Mouse (Mus musculus) forebrain, embryonic 13.5 days (tissue): Measurements from ENCODE around the gene Dnah7a. TPM values are rescaled to one million over a fixed set of nuclear protein-coding genes. Genes with fewer than 3 reads are reported as not detected.
"Not testable (repeated sequence)": the region's sequence is repeated elsewhere in the genome, so short reads cannot be mapped to it uniquely, and the experiment has no call there.

Experiments used
- ATAC-seq: fragments of 200-750 bp; cut with Nextera tagmentation; 2 replicates; pipeline ENCODE4 v1.8.0; 2017
- H3K27ac ChIP-seq: fragments of 300-500 bp; sonication (generic); 2 replicates; pipeline ENCODE4 v1.5.1; 2015; ENCODE audit warnings: inconsistent platforms, mild to moderate bottlenecking, moderate library complexity
- H3K27me3 ChIP-seq: fragments of 300-500 bp; sonication (generic); 2 replicates; pipeline ENCODE4 v1.6.1; 2015; ENCODE audit warnings: mild to moderate bottlenecking, inconsistent platforms
- H3K36me3 ChIP-seq: fragments of 300-500 bp; sonication (generic); 2 replicates; pipeline ENCODE4 v1.6.1; 2015; ENCODE audit warnings: mild to moderate bottlenecking, inconsistent platforms; ENCODE audit not compliant: poor library complexity, severe bottlenecking
- H3K4me1 ChIP-seq: fragments of 300-500 bp; sonication (generic); 2 replicates; pipeline ENCODE4 v1.6.1; 2015; ENCODE audit warnings: inconsistent platforms
- H3K4me2 ChIP-seq: fragments of 300-500 bp; sonication (generic); 2 replicates; pipeline ENCODE4 v1.6.1; 2015; ENCODE audit warnings: inconsistent platforms, mild to moderate bottlenecking, moderate library complexity
- H3K4me3 ChIP-seq: fragments of 300-500 bp; sonication (generic); 2 replicates; pipeline ENCODE4 v1.5.1; 2015; ENCODE audit warnings: mild to moderate bottlenecking, inconsistent platforms
- H3K9ac ChIP-seq: fragments of 300-500 bp; sonication (generic); 2 replicates; pipeline ENCODE4 v1.6.1; 2015; ENCODE audit warnings: mild to moderate bottlenecking, inconsistent platforms
- H3K9me3 ChIP-seq: fragments of 300-500 bp; sonication (generic); replicated peaks from 2 replicates; pipeline ENCODE4 v1.6.1; 2016; ENCODE audit warnings: inconsistent platforms
- WGBS: fragments of 180-500 bp; shearing (Covaris S2); methylation state at CpG from one replicate; pipeline ENCODE4 v1.1.7; 2015; 5-methylcytosine and 5-hydroxymethylcytosine counted together
- polyA plus RNA-seq: library from polyadenylated mRNA; unstranded; fragments of >200 nt; fragmentation: Nextera tagmentation; extraction: Ambion mirVana; gene quantifications from 2 replicates; pipeline ENCODE4 v1.2.1, GENCODE M21; 2015

Gene Dnah7a
- polyA plus RNA-seq, 1 experiment from 2014 or later = 7.6 TPM

DNA sequence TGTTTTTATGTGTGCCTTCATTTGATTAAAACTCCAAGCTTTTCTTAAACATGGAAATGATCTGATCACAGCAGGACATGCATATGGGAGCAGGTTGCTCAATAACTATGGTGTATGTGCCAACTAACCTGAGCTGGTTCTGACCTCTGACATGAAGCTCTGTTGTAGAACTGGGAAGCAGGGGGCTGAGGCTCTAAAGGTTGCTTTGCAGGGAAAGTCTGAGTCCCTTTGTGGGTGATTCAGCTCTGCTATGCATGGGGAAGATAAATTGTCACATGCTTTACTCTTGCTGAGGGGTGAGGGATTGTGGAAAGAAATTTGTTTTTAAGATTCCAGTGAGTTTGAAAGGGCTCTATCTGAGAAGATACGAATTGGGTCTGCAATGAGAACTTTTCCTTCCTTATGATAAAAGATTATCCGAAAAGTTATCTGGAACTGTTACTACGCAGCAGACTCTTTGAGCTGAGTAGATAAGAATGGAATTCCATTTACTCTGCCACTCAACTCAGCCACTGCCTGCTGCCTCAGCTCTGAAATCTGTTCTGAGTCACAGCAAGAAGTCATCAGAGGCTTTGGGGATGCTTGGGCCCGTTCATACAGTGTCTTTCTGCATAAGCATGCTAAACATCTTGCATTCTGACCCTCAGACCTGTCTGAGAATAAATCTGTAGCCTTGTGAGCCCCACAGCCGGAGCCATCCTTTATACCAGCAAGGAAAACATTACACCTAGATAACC, 22.1 kb upstream of the Dnah7a start:
- no peak overlapping the region for H3K27ac ChIP-seq
- no peaks in the 10 kb centered on the region for H3K36me3 ChIP-seq
- H3K4me1 ChIP-seq = no peaks in the 10 kb centered on the region
- H3K4me2 ChIP-seq = no peak overlapping the region
- H3K9ac ChIP-seq = no peak overlapping the region
- no peak overlapping the region for H3K4me3 ChIP-seq
- ATAC-seq = no peak
- WGBS = 74% methylated on average over 5 of the region's 5 CpGs
- no peaks in the 10 kb centered on the region for H3K27me3 ChIP-seq
- no peaks in the 10 kb centered on the region for H3K9me3 ChIP-seq

DNA sequence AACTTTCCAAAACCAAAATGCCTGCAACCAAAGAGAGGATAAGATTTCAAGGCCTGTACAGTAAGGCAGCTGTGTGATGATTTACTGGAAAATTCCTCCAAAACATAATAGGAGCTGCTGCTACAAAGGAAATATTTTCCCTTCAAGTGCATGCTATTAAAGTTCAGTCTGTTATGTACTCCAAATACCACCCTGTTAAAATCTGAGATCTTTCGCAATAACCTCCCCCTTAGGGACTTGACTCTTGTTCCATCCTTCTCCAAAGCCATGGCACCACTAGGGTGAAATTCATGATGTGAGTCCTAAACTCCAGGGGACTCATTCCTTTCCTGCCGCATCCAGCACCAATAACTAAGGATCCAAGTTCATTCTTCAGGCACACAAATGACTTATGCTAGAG, 20.3 kb upstream of the Dnah7a start:
- no peaks in the 10 kb centered on the region for H3K36me3 ChIP-seq
- H3K9me3 ChIP-seq = no peaks in the 10 kb centered on the region
- no peak overlapping the region for H3K9ac ChIP-seq
- H3K4me1 ChIP-seq = no peaks in the 10 kb centered on the region
- no peaks in the 10 kb centered on the region for H3K27me3 ChIP-seq
- no peak for ATAC-seq
- H3K27ac ChIP-seq = no peak overlapping the region
- no peak overlapping the region for H3K4me3 ChIP-seq
- 97% methylated on average over 2 of the region's 2 CpGs for WGBS
- H3K4me2 ChIP-seq = no peak overlapping the region

DNA sequence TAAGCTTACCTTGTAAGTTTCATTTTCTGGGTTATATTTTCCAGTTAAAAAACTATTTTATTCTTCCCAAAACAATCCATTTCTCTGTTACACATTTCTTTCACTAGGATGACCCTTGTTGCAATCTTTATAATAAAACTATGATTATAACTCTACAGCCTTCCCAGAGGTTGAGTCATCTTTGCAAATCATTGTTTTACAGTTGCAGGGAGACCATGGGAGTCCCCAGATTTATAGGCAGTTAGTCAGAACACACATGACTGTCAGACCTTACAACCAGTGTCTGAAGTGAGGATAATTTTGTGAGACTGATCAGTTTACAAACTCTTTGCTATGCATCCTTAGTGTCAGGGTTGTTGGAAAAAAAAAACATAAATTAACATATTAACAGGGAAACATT, 14.8 kb upstream of the Dnah7a start:
- H3K9me3 ChIP-seq = no peaks in the 10 kb centered on the region
- no peak overlapping the region for H3K27ac ChIP-seq
- H3K36me3 ChIP-seq = no peaks in the 10 kb centered on the region
- ATAC-seq = no peak
- H3K4me1 ChIP-seq = no peaks in the 10 kb centered on the region
- H3K4me2 ChIP-seq = no peak overlapping the region
- H3K27me3 ChIP-seq = no peaks in the 10 kb centered on the region
- H3K9ac ChIP-seq = no peak overlapping the region
- H3K4me3 ChIP-seq = no peak overlapping the region

DNA sequence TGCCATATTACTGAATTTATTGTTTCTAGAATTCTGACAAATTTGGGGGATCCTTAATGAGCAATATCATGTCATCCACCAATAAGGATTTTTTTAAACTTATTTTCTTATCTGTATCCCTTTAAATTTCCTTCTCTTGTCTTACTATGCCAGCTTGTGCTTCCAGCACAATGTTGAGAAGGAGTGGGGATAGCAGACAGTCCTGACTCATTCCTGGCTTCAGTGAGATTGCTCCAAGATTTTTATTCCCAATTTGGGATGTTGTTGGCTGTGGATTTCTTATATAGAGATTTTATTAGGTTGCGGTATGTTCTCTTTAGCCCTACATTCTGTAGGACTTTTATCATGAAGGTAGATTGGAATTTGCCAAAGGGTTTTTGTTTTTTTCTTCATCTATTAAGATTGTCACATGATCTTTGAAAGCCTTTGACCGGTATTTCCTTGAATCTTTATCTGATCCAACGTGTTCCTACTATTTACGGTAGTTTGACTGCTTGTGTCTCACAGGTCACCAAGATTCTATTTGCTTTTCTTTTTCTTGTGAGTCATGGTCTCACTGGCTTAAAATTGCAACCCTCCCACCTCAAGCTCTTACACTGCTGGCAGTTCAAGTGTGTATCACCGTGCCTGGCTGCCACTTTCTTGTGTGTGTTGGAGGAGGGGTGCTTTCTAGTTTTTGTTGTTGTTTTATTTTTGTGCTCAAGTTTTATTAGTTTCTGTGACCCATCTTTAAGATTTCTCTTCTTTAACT, 14.2 kb upstream of the Dnah7a start:
- no peak for ATAC-seq
- no peaks in the 10 kb centered on the region for H3K9me3 ChIP-seq
- no peak overlapping the region for H3K4me2 ChIP-seq
- no peak overlapping the region for H3K27ac ChIP-seq
- H3K36me3 ChIP-seq = no peaks in the 10 kb centered on the region
- no peaks in the 10 kb centered on the region for H3K27me3 ChIP-seq
- no peaks in the 10 kb centered on the region for H3K4me1 ChIP-seq
- no peak overlapping the region for H3K4me3 ChIP-seq
- WGBS = 90% methylated on average over 5 of the region's 5 CpGs
- no peak overlapping the region for H3K9ac ChIP-seq

DNA sequence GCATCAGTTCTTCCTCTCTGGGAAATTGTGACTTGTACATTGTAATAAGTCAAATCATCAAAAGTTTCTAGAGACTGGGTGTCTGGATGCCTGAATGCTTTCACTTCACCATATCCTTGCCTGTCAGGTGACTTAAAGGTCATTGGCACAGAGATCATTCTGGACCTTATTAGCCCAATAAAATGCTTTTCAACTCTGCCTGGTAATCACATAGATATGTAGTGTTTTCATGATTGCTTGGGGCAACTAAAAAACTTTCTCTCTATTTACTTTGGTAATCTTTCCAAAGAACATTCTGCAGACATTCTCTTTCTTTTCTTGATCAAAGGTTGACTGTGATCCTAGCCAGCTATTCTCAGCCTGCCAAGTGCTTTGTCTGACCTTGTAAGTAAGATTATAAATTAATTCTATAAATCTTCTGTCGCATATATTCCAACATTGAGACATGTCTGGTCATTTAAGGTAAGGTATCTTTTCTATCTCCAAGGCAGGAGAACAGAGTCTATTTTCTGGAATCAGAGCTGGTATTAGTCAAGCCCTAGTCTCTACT, 9.5 kb upstream of the Dnah7a start:
- Histone ChIP-seq H3K4me1 (no peaks in the 10 kb centered on the region), H3K27me3 (no peaks in the 10 kb centered on the region), H3K36me3 (no peaks in the 10 kb centered on the region), H3K9me3 (no peaks in the 10 kb centered on the region), H3K9ac (no peak overlapping the region), H3K27ac (no peak overlapping the region), H3K4me3 (no peak overlapping the region), H3K4me2 (no peak overlapping the region)
- no peak for ATAC-seq
- 87% methylated on average over 1 of the region's 1 CpGs for WGBS

DNA sequence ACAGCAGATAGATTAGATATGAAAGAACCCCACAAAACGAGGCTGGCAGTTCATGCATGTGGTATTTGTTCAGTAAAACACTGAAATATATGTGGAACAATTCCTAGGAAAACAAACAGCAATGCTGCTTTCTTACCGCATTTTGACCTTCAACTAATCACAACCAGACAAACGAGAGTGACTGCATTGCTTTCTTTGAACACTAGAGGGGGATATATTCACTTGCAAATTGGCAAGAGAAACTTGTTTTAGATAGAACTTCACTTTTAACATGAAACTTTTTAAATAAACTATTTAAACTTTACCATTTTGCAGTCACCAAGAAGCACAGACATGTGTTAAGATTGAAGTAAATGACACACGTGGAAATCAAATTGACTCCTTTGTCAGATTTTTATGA, 8.9 kb upstream of the Dnah7a start:
- WGBS = 5% methylated on average over 4 of the region's 4 CpGs
- 0 out of 2 replicates have a peak, but pooled peaks have one; percentile 5 for ATAC-seq
- Histone ChIP-seq H3K9ac (no peak overlapping the region), H3K4me2 (no peak overlapping the region), H3K27ac (no peak overlapping the region), H3K4me3 (no peak overlapping the region), H3K9me3 (no peaks in the 10 kb centered on the region), H3K4me1 (no peaks in the 10 kb centered on the region), H3K27me3 (no peaks in the 10 kb centered on the region), H3K36me3 (no peaks in the 10 kb centered on the region)

DNA sequence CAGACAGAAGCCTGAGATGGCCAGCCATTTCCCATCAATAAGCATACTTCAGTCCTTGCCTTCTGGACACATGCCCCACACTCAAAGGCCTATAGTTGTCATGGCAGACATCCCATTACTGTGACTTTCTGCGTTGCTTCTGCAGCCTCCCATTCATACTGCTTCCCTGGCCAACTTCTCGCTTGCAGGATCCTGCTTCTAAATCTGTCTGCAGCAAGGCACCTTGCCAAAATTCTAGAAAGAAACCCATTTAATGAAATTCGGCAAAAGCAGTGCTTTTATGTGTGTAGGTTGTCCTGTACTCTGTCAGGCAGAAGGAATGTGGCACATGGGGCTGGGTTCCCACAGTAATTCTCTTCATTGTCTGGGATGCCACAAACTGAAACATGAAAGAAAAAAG, 6.8 kb upstream of the Dnah7a start:
- not testable (repeated sequence) for H3K4me2 ChIP-seq, H3K27ac ChIP-seq, H3K27me3 ChIP-seq, H3K9ac ChIP-seq, H3K36me3 ChIP-seq, H3K9me3 ChIP-seq, H3K4me3 ChIP-seq, H3K4me1 ChIP-seq
- WGBS = 28% methylated on average over 3 of the region's 3 CpGs
- peak; percentile 71 for ATAC-seq

DNA sequence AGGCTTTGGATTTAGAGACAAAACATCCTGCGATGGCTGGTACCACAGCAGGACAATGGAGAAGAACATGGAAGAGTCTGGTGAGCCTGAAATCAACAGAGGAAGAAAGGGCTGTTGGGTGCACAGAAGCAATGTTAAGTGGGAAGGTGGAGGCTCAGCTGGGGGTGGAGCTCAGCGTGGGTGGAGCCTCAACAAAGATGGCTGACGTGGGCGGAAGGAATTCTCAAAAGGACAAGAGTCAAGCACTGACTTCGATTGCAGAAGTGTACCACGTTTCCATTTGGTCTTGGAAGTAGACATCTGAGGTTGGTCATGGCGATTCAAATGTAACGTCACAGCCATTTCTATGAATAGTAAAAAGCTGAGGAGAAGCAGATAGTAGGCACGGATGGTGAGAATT, 4.5 kb upstream of the Dnah7a start:
- no peaks in the 10 kb centered on the region for H3K9me3 ChIP-seq
- no peak overlapping the region for H3K4me2 ChIP-seq
- H3K9ac ChIP-seq = no peak overlapping the region
- no peak overlapping the region for H3K4me3 ChIP-seq
- H3K36me3 ChIP-seq = no peaks in the 10 kb centered on the region
- no peak for ATAC-seq
- H3K27me3 ChIP-seq = no peaks in the 10 kb centered on the region
- H3K4me1 ChIP-seq = peaks cover 10% of the 10 kb centered on the region; the same call in 1 of the 2 replicates
- H3K27ac ChIP-seq = no peak overlapping the region
- 93% methylated on average over 9 of the region's 9 CpGs for WGBS

DNA sequence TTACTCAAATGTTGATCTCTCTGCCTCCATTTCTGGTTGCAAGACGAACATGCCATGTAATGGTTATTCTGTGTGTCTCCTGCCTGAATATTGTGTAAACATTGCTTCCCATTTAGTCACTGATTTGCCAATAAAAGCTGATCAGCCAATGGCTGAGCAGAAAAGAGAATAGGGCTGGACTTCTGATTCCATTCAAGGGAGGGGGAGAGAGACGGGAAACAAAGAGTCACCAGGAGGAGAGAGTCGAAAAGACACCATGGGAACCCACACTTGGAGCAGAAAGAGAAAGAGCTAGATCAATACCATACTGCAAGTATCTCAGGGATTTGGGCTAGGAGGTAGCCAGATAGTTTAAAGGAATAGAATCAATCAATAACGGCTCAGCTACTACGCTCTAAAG, 3.0 kb upstream of the Dnah7a start:
- not testable (repeated sequence) for H3K4me3 ChIP-seq, ATAC-seq, H3K4me2 ChIP-seq, H3K9ac ChIP-seq, H3K27ac ChIP-seq, H3K27me3 ChIP-seq, H3K9me3 ChIP-seq, H3K36me3 ChIP-seq
- WGBS = 67% methylated on average over 5 of the region's 5 CpGs
- H3K4me1 ChIP-seq = peaks cover 12% of the 10 kb centered on the region; the same call in 1 of the 2 replicates

DNA sequence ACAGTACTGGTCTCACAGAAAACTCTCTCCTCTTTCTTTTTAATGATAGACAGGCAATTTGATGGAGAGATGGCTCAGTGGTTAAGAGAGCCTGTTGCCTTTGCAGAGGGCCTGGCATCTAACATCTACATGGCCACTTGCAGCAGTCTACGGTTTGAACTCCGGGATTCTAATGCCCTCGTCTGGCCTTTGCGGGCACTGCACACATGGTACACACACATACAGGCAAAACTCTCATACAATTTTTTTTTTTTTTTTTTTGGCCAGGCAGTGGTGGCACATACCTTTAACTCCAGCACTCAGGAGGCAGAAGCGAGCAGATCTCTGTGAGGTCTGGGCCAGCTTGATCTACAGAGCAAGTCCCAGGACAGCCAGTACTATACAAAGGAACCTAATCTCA, 2.4 kb downstream of the Dnah7a start:
- WGBS = 85% methylated on average over 5 of the region's 5 CpGs
- H3K9me3 ChIP-seq = no peaks in the 10 kb centered on the region

DNA sequence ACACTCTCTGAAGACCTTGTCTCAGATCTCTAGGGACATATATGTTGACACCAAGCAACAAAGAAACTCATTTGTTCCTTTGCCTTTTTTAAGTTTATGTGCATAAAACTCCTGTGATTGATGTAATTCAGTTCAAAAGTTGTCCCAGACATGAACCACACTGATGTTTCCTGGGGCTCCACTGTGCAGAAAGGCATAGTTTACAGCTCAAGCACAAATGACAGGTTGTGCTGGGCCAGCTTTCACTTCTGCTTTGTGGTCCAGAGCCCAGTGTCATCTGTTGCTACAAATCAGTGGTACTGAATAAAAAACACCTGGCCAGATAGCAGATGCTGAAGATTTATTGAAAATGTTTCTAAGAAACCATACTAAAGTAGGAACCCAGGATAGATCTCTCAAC, 42.3 kb downstream of the Dnah7a start:
- ATAC-seq, H3K9ac ChIP-seq: not testable (repeated sequence)

More for the DNA sequence above, 2.4 kb downstream of the Dnah7a start:
- H3K36me3 ChIP-seq = no peaks in the 10 kb centered on the region
- H3K4me2 ChIP-seq = no peak overlapping the region
- H3K4me3 ChIP-seq = no peak overlapping the region
- H3K27ac ChIP-seq = no peak overlapping the region
- H3K9ac ChIP-seq = no peak overlapping the region
- no peak for ATAC-seq
- peaks cover 12% of the 10 kb centered on the region; the same call in 1 of the 2 replicates for H3K4me1 ChIP-seq
- H3K27me3 ChIP-seq = no peaks in the 10 kb centered on the region

DNA sequence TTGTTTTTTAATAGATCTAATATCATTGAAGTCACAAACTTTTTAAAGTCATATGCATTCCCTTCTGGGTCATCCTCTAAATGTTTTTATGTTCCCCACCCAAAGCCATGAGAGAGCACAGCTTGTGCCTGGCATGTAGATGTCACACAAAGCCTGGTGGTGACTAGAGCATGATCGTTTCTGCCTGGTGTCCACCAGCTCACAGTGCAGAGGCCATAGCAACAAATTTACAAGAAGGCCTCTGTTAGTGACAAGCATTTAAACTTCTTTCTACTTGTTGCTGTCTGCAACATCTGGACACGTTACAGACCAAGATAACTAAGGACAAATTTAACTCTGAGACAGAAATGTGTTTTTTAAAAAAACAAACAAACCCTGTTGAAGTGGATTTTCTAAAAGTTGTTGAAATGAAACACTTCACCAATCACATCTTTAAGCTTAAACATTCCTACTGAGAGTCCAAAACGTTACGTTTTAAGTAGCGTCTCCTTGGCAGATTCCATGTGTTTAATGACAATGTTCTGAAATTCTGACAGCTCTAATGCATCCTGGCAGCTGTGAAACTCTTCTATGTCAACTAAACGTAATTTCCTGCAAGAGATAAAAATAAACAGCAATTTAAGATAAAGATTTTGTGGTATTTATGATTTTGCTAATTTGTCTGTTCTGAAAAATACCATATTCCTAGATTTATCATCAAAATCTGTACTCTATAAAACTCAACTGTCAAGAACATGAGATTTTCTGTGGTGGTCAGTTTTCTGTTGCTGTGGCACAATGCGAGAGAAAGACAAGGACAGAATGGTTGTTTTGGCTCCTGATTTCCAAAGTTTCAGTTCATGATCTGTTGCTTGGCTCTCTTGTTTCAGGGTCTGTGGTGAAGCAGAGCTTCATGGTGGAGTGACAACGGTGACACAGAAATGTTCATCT, 66.5 kb downstream of the Dnah7a start:
- Histone ChIP-seq H3K4me2 (no peak overlapping the region), H3K27me3 (no peaks in the 10 kb centered on the region), H3K36me3 (no peaks in the 10 kb centered on the region), H3K4me1 (no peaks in the 10 kb centered on the region), H3K27ac (no peak overlapping the region), H3K4me3 (no peak overlapping the region), H3K9ac (no peak overlapping the region), H3K9me3 (no peaks in the 10 kb centered on the region)
- no peak for ATAC-seq
- WGBS = 84% methylated on average over 8 of the region's 8 CpGs

More for the DNA sequence above, 42.3 kb downstream of the Dnah7a start:
- not testable (repeated sequence) for H3K27me3 ChIP-seq, H3K4me2 ChIP-seq, H3K4me3 ChIP-seq, H3K4me1 ChIP-seq, H3K36me3 ChIP-seq, H3K9me3 ChIP-seq, H3K27ac ChIP-seq
